Mouse (Mus musculus) CD4-positive, CD25-positive, alpha-beta regulatory T cell (primary cell): Measurements from ENCODE around the gene Alkbh7. TPM values are rescaled to one million over a fixed set of nuclear protein-coding genes. Genes with fewer than 3 reads are reported as not detected.

ENCODE experiments used
- polyA plus RNA-seq: library from polyadenylated mRNA; unstranded; fragments of 100-300 nt; shearing (Covaris generic); gene quantifications from one replicate; pipeline ENCODE4 v1.2.1, GENCODE M21; 2017

Gene Alkbh7
- polyA plus RNA-seq, result 34.2 TPM

GRCm38 (mm10) chr17:56997029-56997667, at the start of gene Alkbh7:
Gene Alkbh7, plus strand, starts transcription at chr17:56997339.

GRCm38 (mm10) chr17:56982013-56982412, 15.1 kb upstream of the Alkbh7 start, which contains the start of gene Acer1:
Gene Acer1, minus strand, starts transcription at chr17:56982126.

GRCm38 (mm10) chr17:56990115-56990746, 6.9 kb upstream of the Alkbh7 start, which contains the start of gene Clpp:
Gene Clpp, plus strand, starts transcription at chr17:56990305.

GRCm38 (mm10) chr17:56999968-57000609, 3.0 kb downstream of the Alkbh7 start, which contains the start of gene Pspn:
Gene Pspn, minus strand, starts transcription at chr17:57000018.

GRCm38 (mm10) chr17:57011236-57012141, 14.3 kb downstream of the Alkbh7 start, which contains the start of the genes Gtf2f1 and Gm17949:
Gene Gtf2f1, minus strand, starts transcription at chr17:57011288.
Gene Gm17949, plus strand, starts transcription at chr17:57011469.

GRCm38 (mm10) chr17:57030931-57031660, 34.0 kb downstream of the Alkbh7 start, which contains the start of gene Khsrp:
Gene Khsrp, minus strand, starts transcription at chr17:57031522.

GRCm38 (mm10) chr17:57041554-57041953, 44.4 kb downstream of the Alkbh7 start, which contains the start of gene Slc25a41:
Gene Slc25a41, minus strand, starts transcription at chr17:57041654.

Other genes starting within 250 kb of the Alkbh7 start
- gene Nrtn, start 239.8 kb upstream of the Alkbh7 start, polyA plus RNA-seq, result 0.18 TPM
- 57.9 TPM for gene Dus3l, start 232.6 kb upstream of the Alkbh7 start, polyA plus RNA-seq
- 1.8 TPM for gene Prr22, start 227.1 kb upstream of the Alkbh7 start, polyA plus RNA-seq
- gene Rfx2, start 166.3 kb upstream of the Alkbh7 start, polyA plus RNA-seq, result 1.4 TPM
- gene Acsbg2, start 122.9 kb upstream of the Alkbh7 start, polyA plus RNA-seq, result not detected
- gene 1700061G19Rik, start 121.9 kb upstream of the Alkbh7 start, polyA plus RNA-seq, result 0.24 TPM
- 42.0 TPM for gene Mllt1, start 61.9 kb upstream of the Alkbh7 start, polyA plus RNA-seq
- not detected for gene Acer1, start 15.2 kb upstream of the Alkbh7 start, polyA plus RNA-seq
- gene Clpp, start 7.0 kb upstream of the Alkbh7 start, polyA plus RNA-seq, result 76.9 TPM
- 1.6 TPM for gene Pspn, start 2.7 kb downstream of the Alkbh7 start, polyA plus RNA-seq
- gene Gtf2f1, start 13.9 kb downstream of the Alkbh7 start, polyA plus RNA-seq, result 90.6 TPM
- 0.61 TPM for gene Gm17949, start 14.1 kb downstream of the Alkbh7 start, polyA plus RNA-seq
- 56.0 TPM for gene Khsrp, start 34.2 kb downstream of the Alkbh7 start, polyA plus RNA-seq
- not detected for gene Slc25a41, start 44.3 kb downstream of the Alkbh7 start, polyA plus RNA-seq
- 1.1 TPM for gene Crb3, start 61.8 kb downstream of the Alkbh7 start, polyA plus RNA-seq
- 7.9 TPM for gene Slc25a23, start 62.5 kb downstream of the Alkbh7 start, polyA plus RNA-seq
- gene Dennd1c, start 81.2 kb downstream of the Alkbh7 start, polyA plus RNA-seq, result 288 TPM
- gene Tubb4a, start 90.4 kb downstream of the Alkbh7 start, polyA plus RNA-seq, result 1.8 TPM
- gene Tnfsf9, start 108.0 kb downstream of the Alkbh7 start, polyA plus RNA-seq, result 4.1 TPM
- 0.72 TPM for gene Cd70, start 152.4 kb downstream of the Alkbh7 start, polyA plus RNA-seq
- 3.4 TPM for gene Tnfsf14, start 196.8 kb downstream of the Alkbh7 start, polyA plus RNA-seq
- gene C3, start 230.8 kb downstream of the Alkbh7 start, polyA plus RNA-seq, result 0.56 TPM